Mouse (Mus musculus) spleen, adult 2 months (tissue): ENCODE measurements around the gene Foxk1.

ENCODE experiments used
- CTCF ChIP-seq: fragments of 200-500 bp; IDR thresholded peaks from 2 replicates; pipeline ENCODE4 v1.5.1; 2011; ENCODE audit warnings: mild to moderate bottlenecking, inconsistent platforms; ENCODE audit not compliant: insufficient read depth, insufficient read length, insufficient replicate concordance; ENCODE audit errors: extremely low read depth
- POLR2A ChIP-seq: fragments of 200-500 bp; IDR thresholded peaks from 2 replicates; pipeline ENCODE4 v1.6.1; 2011; ENCODE audit warnings: low read depth, low read length, inconsistent platforms

GRCm38 (mm10) chr5:142406937-142407336, 5.6 kb downstream of the Foxk1 start:
- TF ChIP-seq CTCF (no peak), POLR2A (no peak)
